Mouse (Mus musculus) hindbrain, embryonic 10.5 days (tissue): Measurements from ENCODE around the gene Xrcc3. TPM values are rescaled to one million over a fixed set of nuclear protein-coding genes. Genes with fewer than 3 reads are reported as not detected.

Experiments
- DNase-seq: peaks from one replicate; pipeline ENCODE4 v3.0.0-alpha.2; 2017; ENCODE audit warnings: low spot score
- H3K27ac ChIP-seq: fragments of 300-500 bp; sonication (generic); 2 replicates; pipeline ENCODE4 v1.5.1; 2016; ENCODE audit warnings: mild to moderate bottlenecking, moderate library complexity
- H3K27me3 ChIP-seq: fragments of 300-500 bp; sonication (generic); 2 replicates; pipeline ENCODE4 v1.6.1; 2016; ENCODE audit warnings: mild to moderate bottlenecking; ENCODE audit not compliant: poor library complexity, insufficient read depth, severe bottlenecking
- H3K36me3 ChIP-seq: fragments of 300-500 bp; sonication (generic); 2 replicates; pipeline ENCODE4 v1.6.1; 2016; ENCODE audit warnings: mild to moderate bottlenecking, moderate library complexity
- H3K4me1 ChIP-seq: fragments of 300-500 bp; sonication (generic); replicated peaks from 2 replicates; pipeline ENCODE4 v1.6.1; 2016; ENCODE audit warnings: mild to moderate bottlenecking
- H3K4me3 ChIP-seq: fragments of 300-500 bp; sonication (generic); 2 replicates; pipeline ENCODE4 v1.5.1; 2016; ENCODE audit warnings: mild to moderate bottlenecking, moderate library complexity
- H3K9me3 ChIP-seq: fragments of 300-500 bp; sonication (generic); 2 replicates; pipeline ENCODE4 v1.6.1; 2016; ENCODE audit warnings: mild to moderate bottlenecking, moderate library complexity
- WGBS: fragments of 180-500 bp; shearing (Covaris S2); methylation state at CpG from one replicate; pipeline ENCODE4 v1.1.7; 2016; 5-methylcytosine and 5-hydroxymethylcytosine counted together
- polyA plus RNA-seq: library from polyadenylated mRNA; unstranded; fragments of >200 nt; fragmentation: Nextera tagmentation; extraction: Ambion mirVana; gene quantifications from 2 replicates; pipeline ENCODE4 v1.2.1, GENCODE M21; 2016

The Xrcc3 gene
- polyA plus RNA-seq, 1 experiment from 2014 or later, result 13.2 TPM

DNA sequence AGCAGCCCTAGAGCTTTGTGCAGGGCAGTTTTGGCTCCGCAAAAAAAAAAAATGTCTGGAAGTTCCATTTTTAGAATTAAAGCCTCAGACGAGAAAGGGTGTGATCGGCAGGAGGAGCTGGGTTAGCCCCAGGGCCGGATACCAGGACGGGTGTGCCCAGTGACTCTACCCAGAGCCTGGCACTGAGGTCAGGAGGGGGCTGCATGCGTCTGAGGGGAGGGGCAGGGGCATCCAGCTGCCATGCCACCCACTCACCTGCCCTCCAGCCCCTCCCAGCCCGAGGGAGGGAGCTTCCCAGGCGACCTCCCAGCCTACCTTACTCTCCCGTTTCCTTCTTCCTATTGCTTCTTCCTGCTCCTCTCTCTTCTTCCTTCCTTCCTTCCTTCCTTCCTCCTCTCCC, 60.3 kb downstream of the Xrcc3 start:
- H3K27ac ChIP-seq, result no peak overlapping the region
- WGBS, result 65% methylated on average over 9 of the region's 9 CpGs
- H3K9me3 ChIP-seq, result no peaks in the 10 kb centered on the region
- DNase-seq, result no peak
- no peaks in the 10 kb centered on the region; the same call in 1 of the 2 replicates for H3K27me3 ChIP-seq
- no peak overlapping the region for H3K4me3 ChIP-seq
- no peaks in the 10 kb centered on the region for H3K36me3 ChIP-seq
- H3K4me1 ChIP-seq, result peaks cover 22% of the 10 kb centered on the region

Other genes starting within 250 kb of the Xrcc3 start
- 49.3 and 52.7 TPM in 2 replicates for gene Mark3, start 239.3 kb downstream of the Xrcc3 start, polyA plus RNA-seq
- 2,059 and 2,773 TPM in 2 replicates for gene Ckb, start 141.5 kb downstream of the Xrcc3 start, polyA plus RNA-seq
- gene Trmt61a, start 135.8 kb downstream of the Xrcc3 start, polyA plus RNA-seq, result 15.1 and 16.2 TPM in 2 replicates
- gene Bag5, start 100.6 kb downstream of the Xrcc3 start, polyA plus RNA-seq, result 53.5 and 53.6 TPM in 2 replicates
- 55.3 and 59.2 TPM in 2 replicates for gene Apopt1, start 100.6 kb downstream of the Xrcc3 start, polyA plus RNA-seq
- gene Klc1, start 55.0 kb downstream of the Xrcc3 start, polyA plus RNA-seq, result 192 and 303 TPM in 2 replicates
- 71.5 and 75.4 TPM in 2 replicates for gene Zfyve21, start 297 bp upstream of the Xrcc3 start, polyA plus RNA-seq
- gene Ppp1r13b, start 94.2 kb upstream of the Xrcc3 start, polyA plus RNA-seq, result 4.5 and 6.2 TPM in 2 replicates
- 593 and 677 TPM in 2 replicates for gene Atp5mpl, start 153.1 kb upstream of the Xrcc3 start, polyA plus RNA-seq
- gene Tdrd9, start 157.7 kb upstream of the Xrcc3 start, polyA plus RNA-seq, result 1.0 and 1.2 TPM in 2 replicates
- not detected in 2 replicates for gene Rd3l, start 167.4 kb upstream of the Xrcc3 start, polyA plus RNA-seq